Mouse (Mus musculus) liver, embryonic 15.5 days (tissue): ENCODE data around the gene Obox6. TPM values are rescaled to one million over a fixed set of nuclear protein-coding genes. Genes with fewer than 3 reads are reported as not detected.

Source experiments
- ATAC-seq: fragments of 200-750 bp; cut with Nextera tagmentation; 2 replicates; pipeline ENCODE4 v1.8.0; 2017; ENCODE audit warnings: moderate number of reproducible peaks, mild to moderate bottlenecking, moderate library complexity; ENCODE audit not compliant: insufficient read depth
- H3K27ac ChIP-seq: fragments of 300-500 bp; sonication (generic); replicated peaks from 2 replicates; pipeline ENCODE4 v1.5.1; 2015; ENCODE audit warnings: mild to moderate bottlenecking, inconsistent platforms
- H3K27me3 ChIP-seq: fragments of 300-500 bp; sonication (generic); 2 replicates; pipeline ENCODE4 v1.6.1; 2015; ENCODE audit warnings: mild to moderate bottlenecking, inconsistent platforms
- H3K36me3 ChIP-seq: fragments of 300-500 bp; sonication (generic); replicated peaks from 2 replicates; pipeline ENCODE4 v1.6.1; 2015; ENCODE audit warnings: moderate library complexity, mild to moderate bottlenecking, inconsistent platforms
- H3K4me1 ChIP-seq: fragments of 300-500 bp; sonication (generic); replicated peaks from 2 replicates; pipeline ENCODE4 v1.6.1; 2015; ENCODE audit warnings: inconsistent platforms
- H3K4me2 ChIP-seq: fragments of 300-500 bp; sonication (generic); 2 replicates; pipeline ENCODE4 v1.6.1; 2015; ENCODE audit warnings: moderate library complexity, mild to moderate bottlenecking, inconsistent platforms
- H3K4me3 ChIP-seq: fragments of 300-500 bp; sonication (generic); replicated peaks from 2 replicates; pipeline ENCODE4 v1.5.1; 2015; ENCODE audit warnings: mild to moderate bottlenecking, inconsistent platforms
- H3K9ac ChIP-seq: fragments of 300-500 bp; sonication (generic); 2 replicates; pipeline ENCODE4 v1.6.1; 2015; ENCODE audit warnings: moderate library complexity, mild to moderate bottlenecking, inconsistent platforms
- H3K9me3 ChIP-seq: fragments of 300-500 bp; sonication (generic); replicated peaks from 2 replicates; pipeline ENCODE4 v1.6.1; 2016; ENCODE audit warnings: inconsistent platforms
- WGBS: fragments of 180-500 bp; shearing (Covaris S2); methylation state at CpG from one replicate; pipeline ENCODE4 v1.1.7; 2015; ENCODE audit warnings: mixed read lengths; ENCODE audit not compliant: insufficient replicate concordance; 5-methylcytosine and 5-hydroxymethylcytosine counted together
- polyA plus RNA-seq: library from polyadenylated mRNA; unstranded; fragments of >200 nt; fragmentation: Nextera tagmentation; extraction: Ambion mirVana; gene quantifications from 2 replicates; pipeline ENCODE4 v1.2.1, GENCODE M21; 2015

Gene Obox6
- not detected in 2 replicates for polyA plus RNA-seq

- no peaks in the 10 kb centered on the region for H3K4me1 ChIP-seq
- H3K9ac ChIP-seq: no peak within 1 kb of the TSS
- no peak within 1 kb of the TSS for H3K4me3 ChIP-seq
- no peaks in the 10 kb centered on the region for H3K36me3 ChIP-seq
- H3K4me2 ChIP-seq: no peak within 1 kb of the TSS
- 63% methylated on average over 3 of the region's 3 CpGs for WGBS
- no peak for ATAC-seq
- no peaks in the 10 kb centered on the region; the same call in 1 of the 2 replicates for H3K9me3 ChIP-seq
- H3K27me3 ChIP-seq: no peaks in the 10 kb centered on the region
- no peak within 1 kb of the TSS for H3K27ac ChIP-seq
These were observed at the start of gene Obox6 for GRCm38 (mm10) chr7:15839578-15839977. TSS of gene Obox6 (minus strand) at chr7:15839678.

GRCm38 (mm10) chr7:15884127-15884526, 44.6 kb upstream of the Obox6 start:
- Histone ChIP-seq H3K27me3 (no peaks in the 10 kb centered on the region), H3K36me3 (no peaks in the 10 kb centered on the region), H3K27ac (no peak overlapping the region), H3K9ac (no peak overlapping the region), H3K4me3 (no peak overlapping the region), H3K9me3 (no peaks in the 10 kb centered on the region), H3K4me2 (no peak overlapping the region), H3K4me1 (no peaks in the 10 kb centered on the region)
- no peak for ATAC-seq
- 70% methylated on average over 2 of the region's 2 CpGs for WGBS

DNA sequence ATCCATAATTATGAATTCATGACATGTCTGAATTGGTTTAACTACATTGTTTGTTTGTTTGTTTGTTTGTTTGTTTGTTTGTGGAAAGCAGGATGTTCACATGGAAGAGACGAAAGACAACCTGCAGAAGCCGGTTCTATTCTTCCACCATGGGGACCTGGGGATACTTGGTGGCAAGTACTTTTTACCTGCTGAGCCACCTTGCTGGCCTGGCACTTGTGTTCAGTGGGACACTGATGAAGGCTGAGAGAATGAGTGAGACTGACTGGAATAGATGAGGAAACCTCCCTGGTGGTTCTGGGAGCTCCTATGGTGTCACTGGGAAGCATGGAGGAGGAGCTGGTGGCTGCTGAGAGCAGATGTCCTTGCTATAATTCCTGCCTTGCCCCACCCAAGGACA, 42.8 kb upstream of the Obox6 start, which contains the start of gene Crxos:
Gene Crxos, plus strand, starts transcription at position 301 of the 400 bp plus-strand sequence.
- Histone ChIP-seq H3K4me2 (no peak within 1 kb of the TSS), H3K36me3 (no peaks in the 10 kb centered on the region), H3K4me3 (no peak within 1 kb of the TSS), H3K9me3 (no peaks in the 10 kb centered on the region), H3K9ac (no peak within 1 kb of the TSS), H3K27ac (no peak within 1 kb of the TSS), H3K4me1 (no peaks in the 10 kb centered on the region), H3K27me3 (no peaks in the 10 kb centered on the region)
- WGBS: 50% methylated on average over 2 of the region's 2 CpGs
- no peak for ATAC-seq

DNA sequence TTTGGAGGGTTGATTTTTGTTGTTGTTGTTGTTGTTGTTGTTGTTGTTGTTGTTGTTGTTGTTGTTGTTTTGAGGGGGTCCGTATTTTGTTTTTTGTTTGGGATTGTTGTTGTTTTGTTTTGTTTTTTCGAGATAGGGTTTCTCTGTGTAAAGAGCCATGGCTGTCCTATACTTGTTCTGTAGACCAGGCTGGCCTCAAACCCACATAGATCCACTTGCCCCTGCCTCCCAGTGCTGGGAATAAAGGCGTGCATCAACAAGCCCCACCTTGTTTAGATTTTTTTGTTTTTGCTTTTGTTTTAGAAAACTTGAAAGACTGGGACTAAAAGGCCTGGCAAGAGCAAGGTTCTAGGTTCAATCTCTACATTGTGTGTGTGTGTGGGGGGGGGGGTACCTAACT, 42.4 kb upstream of the Obox6 start:
- no peak for ATAC-seq
- H3K9ac ChIP-seq: no peak overlapping the region
- H3K9me3 ChIP-seq: no peaks in the 10 kb centered on the region
- no peak overlapping the region for H3K4me2 ChIP-seq
- H3K4me1 ChIP-seq: no peaks in the 10 kb centered on the region
- no peaks in the 10 kb centered on the region for H3K36me3 ChIP-seq
- H3K27me3 ChIP-seq: no peaks in the 10 kb centered on the region
- no peak overlapping the region for H3K4me3 ChIP-seq
- H3K27ac ChIP-seq: no peak overlapping the region
- 31% methylated on average over 3 of the region's 3 CpGs for WGBS

GRCm38 (mm10) chr7:15881388-15881787, 41.9 kb upstream of the Obox6 start:
- H3K4me1 ChIP-seq: no peaks in the 10 kb centered on the region
- H3K4me2 ChIP-seq: no peak overlapping the region
- 24% methylated on average over 7 of the region's 7 CpGs for WGBS
- H3K4me3 ChIP-seq: no peak overlapping the region
- no peaks in the 10 kb centered on the region for H3K36me3 ChIP-seq
- ATAC-seq: no peak
- H3K9ac ChIP-seq: no peak overlapping the region
- H3K27me3 ChIP-seq: no peaks in the 10 kb centered on the region
- no peak overlapping the region for H3K27ac ChIP-seq
- H3K9me3 ChIP-seq: no peaks in the 10 kb centered on the region

DNA sequence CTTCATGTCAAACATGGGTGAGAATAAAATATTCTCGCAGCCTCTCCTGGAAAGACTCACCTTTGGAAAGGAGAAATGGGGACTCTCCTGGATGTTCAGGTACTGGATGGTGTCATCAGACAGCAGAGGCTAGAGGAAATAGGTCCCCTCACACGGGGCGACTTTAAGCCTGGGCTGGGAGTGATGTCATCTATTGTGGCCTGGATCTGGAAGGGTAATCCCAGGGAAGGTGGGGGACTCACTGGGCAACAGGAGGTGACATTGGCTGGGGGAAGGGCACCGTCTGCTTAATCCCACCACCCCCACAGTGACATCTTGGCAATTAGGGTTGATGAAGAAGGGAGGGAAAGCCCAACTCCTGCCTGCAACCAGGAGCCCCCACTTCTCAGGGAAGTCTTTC, 40.3 kb upstream of the Obox6 start, which contains the start of gene Crx:
Gene Crx, minus strand, starts transcription at position 213 of the 400 bp plus-strand sequence.
- no peak for ATAC-seq
- Histone ChIP-seq H3K4me3 (no peak within 1 kb of the TSS), H3K9me3 (no peaks in the 10 kb centered on the region), H3K9ac (no peak within 1 kb of the TSS), H3K4me1 (no peaks in the 10 kb centered on the region), H3K4me2 (no peak within 1 kb of the TSS), H3K36me3 (no peaks in the 10 kb centered on the region), H3K27ac (no peak within 1 kb of the TSS), H3K27me3 (no peaks in the 10 kb centered on the region)
- 30% methylated on average over 4 of the region's 4 CpGs for WGBS

GRCm38 (mm10) chr7:15864104-15864503, 24.6 kb upstream of the Obox6 start:
- Histone ChIP-seq H3K4me1 (no peaks in the 10 kb centered on the region), H3K4me2 (no peak overlapping the region), H3K9ac (no peak overlapping the region), H3K36me3 (no peaks in the 10 kb centered on the region), H3K27ac (no peak overlapping the region), H3K27me3 (no peaks in the 10 kb centered on the region), H3K4me3 (no peak overlapping the region), H3K9me3 (no peaks in the 10 kb centered on the region)
- ATAC-seq: no peak
- 62% methylated on average over 4 of the region's 4 CpGs for WGBS

GRCm38 (mm10) chr7:15859657-15860056, 20.2 kb upstream of the Obox6 start:
- H3K4me2 ChIP-seq: no peak overlapping the region

More at GRCm38 (mm10) chr7:15859657-15860056, 20.2 kb upstream of the Obox6 start:
- Histone ChIP-seq H3K4me3 (no peak overlapping the region), H3K9me3 (no peaks in the 10 kb centered on the region), H3K4me1 (no peaks in the 10 kb centered on the region), H3K27ac (no peak overlapping the region), H3K9ac (no peak overlapping the region), H3K36me3 (no peaks in the 10 kb centered on the region), H3K27me3 (no peaks in the 10 kb centered on the region)
- 25% methylated on average over 2 of the region's 2 CpGs for whole genome bisulfite sequencing
- no peak for ATAC-seq

Other genes starting within 250 kb of the Obox6 start
- gene Obox3, start 199.8 kb downstream of the Obox6 start, polyA plus RNA-seq: not detected in 2 replicates
- not detected in 2 replicates for gene Obox5, start 89.5 kb downstream of the Obox6 start, polyA plus RNA-seq
- gene Crx, start 40.3 kb upstream of the Obox6 start, polyA plus RNA-seq: not detected in 2 replicates
- not detected in 2 replicates for gene Crxos, start 42.9 kb upstream of the Obox6 start, polyA plus RNA-seq
- 246 and 279 TPM in 2 replicates for gene Selenow, start 82.7 kb upstream of the Obox6 start, polyA plus RNA-seq
- gene Nop53, start 106.4 kb upstream of the Obox6 start, polyA plus RNA-seq: 76.1 and 81.2 TPM in 2 replicates
- gene Ehd2, start 127.9 kb upstream of the Obox6 start, polyA plus RNA-seq: 4.1 and 4.6 TPM in 2 replicates
- 1.6 and 1.9 TPM in 2 replicates for gene Bicra, start 208.2 kb upstream of the Obox6 start, polyA plus RNA-seq
- gene Zfp541, start 222.1 kb upstream of the Obox6 start, polyA plus RNA-seq: not detected in 2 replicates